10 mouse cellular contexts compared by ENCODE assay signal in the genomic region with DNA sequence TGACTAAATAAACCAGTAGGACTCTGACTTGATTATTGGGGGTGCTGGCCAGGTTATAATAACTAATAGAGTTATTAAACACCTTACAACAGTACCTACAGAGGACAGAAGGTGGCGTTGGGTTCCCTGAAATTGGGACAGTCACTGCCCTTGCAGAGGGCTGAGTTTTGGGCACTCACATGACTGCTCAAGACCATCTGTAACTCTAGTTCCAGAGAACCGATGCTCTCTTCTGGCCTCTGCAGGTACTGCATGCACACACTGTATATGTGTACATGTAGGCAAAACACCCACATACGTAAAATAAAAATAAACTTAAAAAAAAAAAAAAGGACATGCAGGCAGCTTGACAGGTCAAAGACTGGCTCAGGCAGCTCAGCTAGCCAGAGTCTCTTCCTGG. TPM values are rescaled to one million over a fixed set of nuclear protein-coding genes. Genes with fewer than 3 reads are reported as not detected.
DNase-seq lines count a peak whose midpoint lies in the region; ATAC-seq and TF ChIP-seq lines count a peak whose summit lies in the region.
"Had no signal": no experiment of that assay in that cellular context is flagged by ENCODE, and none has a peak within 500 bp of the region (broad histone marks: within the 10 kb centered on the region; RNA-seq: fewer than 3 reads in every experiment).

No protein-coding gene starts in this region.

- H3K27me3 ChIP-seq in intestine, postnatal 0 days (replicated peaks; ENCODE audit: control insufficient read depth, insufficient read depth, low read length): no peaks in the 10 kb centered on the region
- no peaks in the 10 kb centered on the region for H3K27me3 ChIP-seq in intestine, embryonic 16.5 days (replicated peaks; ENCODE audit: control insufficient read depth, insufficient read depth, low read length)
- no peaks in the 10 kb centered on the region for H3K27me3 ChIP-seq in liver, postnatal 0 days (ENCODE audit: insufficient read depth, low read length)
- H3K27me3 ChIP-seq in stomach, postnatal 0 days (ENCODE audit: control insufficient read depth, insufficient read depth, low read length): no peaks in the 10 kb centered on the region
- H3K27me3 ChIP-seq: limb, embryonic 12.5 days; stomach, embryonic 15.5 days had no signal

- no peak overlapping the region for H3K9ac ChIP-seq in intestine, postnatal 0 days (ENCODE audit: low read depth, low read length)
- H3K9ac ChIP-seq in intestine, embryonic 16.5 days (ENCODE audit: low read depth, low read length): no peak overlapping the region
- H3K9ac ChIP-seq in liver, postnatal 0 days (replicated peaks): no peak overlapping the region
- H3K9ac ChIP-seq in stomach, postnatal 0 days (ENCODE audit: low read length): no peak overlapping the region
- H3K9ac ChIP-seq: limb, embryonic 12.5 days; stomach, embryonic 15.5 days had no signal

- H3K36me3 ChIP-seq in intestine, postnatal 0 days (ENCODE audit: control insufficient read depth, insufficient read depth): no peaks in the 10 kb centered on the region
- no peaks in the 10 kb centered on the region for H3K36me3 ChIP-seq in intestine, embryonic 16.5 days (ENCODE audit: control insufficient read depth, insufficient read depth, low read length)
- no peaks in the 10 kb centered on the region for H3K36me3 ChIP-seq in liver, postnatal 0 days (replicated peaks; ENCODE audit: insufficient read depth, low read length)
- H3K36me3 ChIP-seq in stomach, postnatal 0 days (ENCODE audit: control insufficient read depth, insufficient read depth, low read length): no peaks in the 10 kb centered on the region
- H3K36me3 ChIP-seq: limb, embryonic 12.5 days; stomach, embryonic 15.5 days had no signal

- no peak overlapping the region for H3K4me2 ChIP-seq in intestine, postnatal 0 days (replicated peaks; ENCODE audit: low read depth)
- H3K4me2 ChIP-seq in intestine, embryonic 16.5 days (ENCODE audit: low read depth, low read length): no peak overlapping the region
- no peak overlapping the region for H3K4me2 ChIP-seq in liver, postnatal 0 days (ENCODE audit: low read depth, low read length)
- no peak overlapping the region for H3K4me2 ChIP-seq in stomach, postnatal 0 days (replicated peaks; ENCODE audit: low read depth)
- H3K4me2 ChIP-seq: limb, embryonic 12.5 days; stomach, embryonic 15.5 days had no signal

- no peak for ATAC-seq in intestine, postnatal 0 days
- no peak for ATAC-seq in intestine, embryonic 16.5 days
- ATAC-seq in liver, postnatal 0 days: peak; percentile 85
- ATAC-seq in stomach, postnatal 0 days (ENCODE audit: low FRiP score, low TSS enrichment): no peak

- H3K4me3 ChIP-seq in intestine, postnatal 0 days (ENCODE audit: low read depth, low read length): no peak overlapping the region
- H3K4me3 ChIP-seq in intestine, embryonic 16.5 days (ENCODE audit: low read length): no peak overlapping the region
- H3K4me3 ChIP-seq in liver, postnatal 0 days (ENCODE audit: low read depth, low read length): no peak overlapping the region
- H3K4me3 ChIP-seq in stomach, postnatal 0 days (ENCODE audit: low read depth, low read length): no peak overlapping the region
- H3K4me3 ChIP-seq: limb, embryonic 12.5 days; stomach, embryonic 15.5 days had no signal

- no peak overlapping the region for H3K27ac ChIP-seq in intestine, postnatal 0 days (ENCODE audit: low read depth, low read length)
- no peak overlapping the region for H3K27ac ChIP-seq in intestine, embryonic 16.5 days (ENCODE audit: low read length)
- no peak overlapping the region for H3K27ac ChIP-seq in liver, postnatal 0 days (ENCODE audit: low read depth)
- no peak overlapping the region for H3K27ac ChIP-seq in stomach, postnatal 0 days (replicated peaks)
- H3K27ac ChIP-seq: limb, embryonic 12.5 days; stomach, embryonic 15.5 days had no signal

- H3K9me3 ChIP-seq in intestine, postnatal 0 days (ENCODE audit: control insufficient read depth): no peaks in the 10 kb centered on the region
- H3K9me3 ChIP-seq in intestine, embryonic 16.5 days (ENCODE audit: control insufficient read depth, low read length): 0 out of 2 replicates have a peak, but pooled peaks cover 4% of the 10 kb centered on the region
- H3K9me3 ChIP-seq in liver, postnatal 0 days (ENCODE audit: low read length): no peaks in the 10 kb centered on the region
- no peaks in the 10 kb centered on the region for H3K9me3 ChIP-seq in stomach, postnatal 0 days (ENCODE audit: control insufficient read depth, low read length)
- H3K9me3 ChIP-seq: stomach, embryonic 15.5 days had no signal

- TF ChIP-seq CTCF in intestine, postnatal 0 days (IDR thresholded peaks at IDR 0.05; ENCODE audit: low read depth): peak; percentile 66
- peak; percentile 70 for TF ChIP-seq CTCF in liver, postnatal 0 days (IDR thresholded peaks at IDR 0.05; ENCODE audit: low read depth)
- TF ChIP-seq CTCF in stomach, postnatal 0 days (IDR thresholded peaks at IDR 0.05; ENCODE audit: low read depth): peak; percentile 65

- no peaks in the 10 kb centered on the region for H3K4me1 ChIP-seq in intestine, postnatal 0 days (replicated peaks; ENCODE audit: control insufficient read depth, insufficient read depth, low read length)
- no peaks in the 10 kb centered on the region for H3K4me1 ChIP-seq in intestine, embryonic 16.5 days (ENCODE audit: control insufficient read depth, insufficient read depth, low read length)
- H3K4me1 ChIP-seq in liver, postnatal 0 days (ENCODE audit: insufficient read depth): no peaks in the 10 kb centered on the region
- no peaks in the 10 kb centered on the region for H3K4me1 ChIP-seq in stomach, postnatal 0 days (replicated peaks; ENCODE audit: control insufficient read depth, insufficient read depth)
- H3K4me1 ChIP-seq: stomach, embryonic 15.5 days had no signal

- TF ChIP-seq EP300 in liver, postnatal 0 days (IDR thresholded peaks at IDR 0.05; ENCODE audit: low read depth): no peak
- TF ChIP-seq EP300 in stomach, postnatal 0 days (optimal IDR thresholded peaks at IDR 0.05): no peak

- WGBS in intestine, postnatal 0 days: 79% methylated on average over 3 of the region's 3 CpGs
- 74% methylated on average over 3 of the region's 3 CpGs for WGBS in intestine, embryonic 16.5 days
- 63% methylated on average over 3 of the region's 3 CpGs for WGBS in liver, postnatal 0 days (ENCODE audit: insufficient replicate concordance)
- 72% methylated on average over 3 of the region's 3 CpGs for WGBS in stomach, postnatal 0 days

- DNase-seq in ES-CJ7 (ENCODE audit: low read depth, low spot score): peak; percentile 83
- peak; percentile 26 for DNase-seq in embryo, embryonic 10.5 days (ENCODE audit: low spot score)
- DNase-seq in liver, postnatal 0 days: peak; percentile 69
- peak; percentile 20 for DNase-seq in stomach, postnatal 0 days (ENCODE audit: low spot score)
- DNase-seq in layer of hippocampus, adult 8-10 months (ENCODE audit: low spot score in 2 of 2): no peak
- DNase-seq in urinary bladder, adult 18-20 months (ENCODE audit: low spot score in 2 of 2): no peak

RNA-seq across cellular contexts. Expression of a gene that starts 19.1 kb away (rescaled TPM):
- 18.4 and 19.6 TPM in 2 replicates for polyA plus RNA-seq in intestine, postnatal 0 days (2015; fragmentation: Nextera tagmentation; extraction: Ambion mirVana)
- 21.9 and 25.8 TPM in 2 replicates for polyA plus RNA-seq in intestine, embryonic 16.5 days (2015; fragmentation: Nextera tagmentation; extraction: Ambion mirVana)
- 14.1 and 15.2 TPM in 2 replicates for polyA plus RNA-seq in liver, postnatal 0 days (2015; fragmentation: Nextera tagmentation; extraction: Ambion mirVana)
- 14.3 and 16.8 TPM in 2 replicates for polyA plus RNA-seq in stomach, postnatal 0 days (2015; fragmentation: Nextera tagmentation; extraction: Ambion mirVana)
- total RNA-seq in layer of hippocampus, adult 8-10 months (2022): 10 to 100 TPM; 38.9 to 49.2 (median 46.2) TPM

Comparison
In these comparisons a context has a peak if more than half of its experiments do, and no peak if none do; other contexts are left out.
1. DNase-seq: peak in ES-CJ7 (single experiment), embryo, embryonic 10.5 days (single experiment), liver, postnatal 0 days (single experiment) and stomach, postnatal 0 days (single experiment); none in layer of hippocampus, adult 8-10 months (0 of 2) and urinary bladder, adult 18-20 months (0 of 2).
2. Peak in every context shown above with its lines, with median percentiles within 50 percentile points of each other: CTCF ChIP-seq.